Mouse (Mus musculus) ovary, postnatal 36 days (tissue): Measurements from ENCODE around the gene Sh2d6.
"Not testable (repeated sequence)": the region's sequence is repeated elsewhere in the genome, so short reads cannot be mapped to it uniquely, and the experiment has no call there.

Experiments
- DNase-seq: peaks from one replicate; pipeline ENCODE4 v3.0.0; 2022; ENCODE audit warnings: low spot score, mixed read lengths

The Sh2d6 gene

DNA sequence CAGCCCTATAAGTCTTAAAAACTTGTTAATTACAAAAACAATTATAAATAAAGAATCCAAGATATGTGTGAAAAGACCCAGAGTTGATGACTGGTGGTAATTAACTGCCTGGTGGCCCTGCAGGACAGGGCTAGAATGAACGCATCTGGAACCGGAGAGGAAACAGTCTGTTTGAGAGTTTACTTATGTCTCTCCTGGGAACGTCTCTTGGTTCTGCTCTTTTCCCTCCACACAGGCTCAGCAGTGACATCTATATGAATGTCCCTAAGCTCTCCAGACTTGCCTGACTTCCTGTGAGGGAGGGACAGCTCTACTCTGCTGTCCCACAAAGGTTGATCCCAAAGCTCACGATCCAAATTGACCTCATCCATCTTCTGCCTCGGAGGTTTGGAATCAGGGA, 22.6 kb downstream of the Sh2d6 start:
- DNase-seq, result no peak

- no peak for DNase-seq
These were observed 28.6 kb downstream of the Sh2d6 start for GRCm38 (mm10) chr6:72492892-72493291.

- no peak for DNase-seq
These were observed 30.4 kb downstream of the Sh2d6 start for GRCm38 (mm10) chr6:72491151-72491550.

GRCm38 (mm10) chr6:72489534-72489933, 32.0 kb downstream of the Sh2d6 start:
- DNase-seq, result no peak

GRCm38 (mm10) chr6:72488850-72489249, 32.7 kb downstream of the Sh2d6 start:
- DNase-seq, result no peak

GRCm38 (mm10) chr6:72487282-72487681, 34.2 kb downstream of the Sh2d6 start:
- no peak for DNase-seq

DNA sequence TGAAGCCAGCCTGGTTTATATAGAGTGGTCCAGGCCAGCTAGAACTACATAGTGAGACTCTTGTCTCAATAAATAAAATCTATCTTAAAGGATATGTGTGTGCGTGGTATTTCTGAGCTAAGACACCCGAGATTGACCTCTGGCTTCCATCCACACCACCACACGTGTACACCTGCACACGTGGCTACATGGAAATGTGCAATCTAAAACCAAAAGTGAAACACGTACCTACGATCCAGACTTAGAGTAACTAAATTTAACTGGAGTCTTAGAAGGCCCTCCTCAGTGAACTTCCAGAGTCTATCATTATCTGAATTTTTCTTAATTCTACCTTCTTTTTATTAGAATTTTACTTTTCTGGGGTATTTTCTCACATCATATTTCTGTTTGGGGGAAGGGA, 35.2 kb downstream of the Sh2d6 start:
- DNase-seq, result no peak

DNA sequence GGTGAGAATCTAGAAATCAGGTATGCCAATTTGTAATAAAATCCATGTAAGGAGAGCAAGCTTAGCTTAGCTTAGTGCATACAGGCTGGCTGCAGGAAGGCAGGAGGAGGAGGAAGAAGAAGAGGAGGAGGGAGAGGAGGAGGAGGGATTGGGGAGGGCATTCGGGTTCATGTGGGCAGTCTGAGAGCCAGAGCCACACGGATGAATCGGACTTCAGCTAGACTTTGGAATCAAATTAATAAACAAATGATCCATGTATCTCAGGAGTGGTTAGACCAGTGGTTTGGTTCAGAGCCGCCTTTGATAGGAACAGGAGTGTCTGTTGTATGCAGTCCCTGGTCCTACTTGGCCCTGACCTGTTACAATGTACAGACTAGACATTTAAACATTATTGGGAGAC, 36.6 kb downstream of the Sh2d6 start:
- no peak for DNase-seq

DNA sequence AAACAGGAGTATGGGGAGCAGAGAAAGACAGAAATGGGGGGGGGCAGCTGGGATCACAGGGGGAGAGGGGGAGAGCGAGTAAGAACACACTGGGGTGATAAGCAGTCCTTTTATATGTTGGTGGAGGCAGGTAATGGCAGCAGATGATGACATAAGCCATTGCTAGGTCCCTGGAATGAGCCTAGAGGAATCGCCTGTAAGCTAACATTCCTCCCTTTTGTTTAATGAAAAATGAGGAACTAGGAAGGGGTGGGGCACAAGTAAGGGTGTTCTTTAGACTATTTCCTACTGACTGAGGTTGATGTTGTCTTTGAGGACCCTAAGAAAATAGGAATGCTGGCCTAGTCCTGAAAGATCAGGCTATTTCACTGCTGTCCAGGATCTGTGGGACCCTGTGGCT, 39.4 kb downstream of the Sh2d6 start:
- no peak for DNase-seq

- DNase-seq, result no peak
These were observed 41.1 kb downstream of the Sh2d6 start for GRCm38 (mm10) chr6:72480422-72480702.

- no peak for DNase-seq
These were observed 41.7 kb downstream of the Sh2d6 start for GRCm38 (mm10) chr6:72479645-72480421.

DNA sequence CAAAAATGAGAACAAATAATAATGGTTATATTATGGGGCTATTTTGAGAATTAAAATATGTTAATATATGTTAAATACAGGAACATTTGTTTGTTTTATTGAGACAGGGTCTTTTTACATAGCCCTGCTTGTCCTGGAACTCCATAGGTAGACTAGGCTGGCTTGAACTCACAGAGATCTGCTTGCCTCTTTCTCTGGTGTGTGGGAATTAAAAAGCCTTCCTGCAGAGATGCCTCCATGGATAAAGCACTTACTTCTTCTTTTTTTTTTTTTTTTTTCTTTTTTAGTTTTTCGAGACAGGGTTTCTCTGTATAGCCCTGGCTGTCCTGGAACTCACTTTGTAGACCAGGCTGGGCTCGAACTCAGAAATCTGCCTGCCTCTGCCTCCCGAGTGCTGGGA, 42.8 kb downstream of the Sh2d6 start:
- not testable (repeated sequence) for DNase-seq

DNA sequence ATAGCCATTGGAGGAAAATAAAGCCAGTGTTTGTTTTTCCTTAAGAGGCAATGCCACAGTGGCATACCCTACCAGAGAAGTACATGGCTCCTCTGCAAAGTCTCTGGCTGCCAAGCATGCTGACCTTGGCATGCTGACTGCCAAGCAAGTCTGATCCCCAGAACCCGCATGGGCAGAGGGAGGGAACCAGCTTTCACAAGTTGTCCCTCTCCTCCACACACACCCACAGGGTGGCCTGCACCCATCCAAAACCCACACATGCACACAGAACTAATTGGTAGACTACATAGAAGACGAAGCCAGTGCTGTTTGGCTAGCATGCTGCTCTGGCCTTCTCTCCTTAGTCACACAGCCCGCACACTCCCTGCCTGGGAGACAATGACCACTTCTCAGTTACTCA, 43.9 kb downstream of the Sh2d6 start:
- peak; percentile 50 for DNase-seq

- no peak for DNase-seq
These were observed 44.7 kb downstream of the Sh2d6 start for GRCm38 (mm10) chr6:72476836-72477235.

- DNase-seq, result no peak
These were observed 46.1 kb downstream of the Sh2d6 start for GRCm38 (mm10) chr6:72475221-72475985.

DNA sequence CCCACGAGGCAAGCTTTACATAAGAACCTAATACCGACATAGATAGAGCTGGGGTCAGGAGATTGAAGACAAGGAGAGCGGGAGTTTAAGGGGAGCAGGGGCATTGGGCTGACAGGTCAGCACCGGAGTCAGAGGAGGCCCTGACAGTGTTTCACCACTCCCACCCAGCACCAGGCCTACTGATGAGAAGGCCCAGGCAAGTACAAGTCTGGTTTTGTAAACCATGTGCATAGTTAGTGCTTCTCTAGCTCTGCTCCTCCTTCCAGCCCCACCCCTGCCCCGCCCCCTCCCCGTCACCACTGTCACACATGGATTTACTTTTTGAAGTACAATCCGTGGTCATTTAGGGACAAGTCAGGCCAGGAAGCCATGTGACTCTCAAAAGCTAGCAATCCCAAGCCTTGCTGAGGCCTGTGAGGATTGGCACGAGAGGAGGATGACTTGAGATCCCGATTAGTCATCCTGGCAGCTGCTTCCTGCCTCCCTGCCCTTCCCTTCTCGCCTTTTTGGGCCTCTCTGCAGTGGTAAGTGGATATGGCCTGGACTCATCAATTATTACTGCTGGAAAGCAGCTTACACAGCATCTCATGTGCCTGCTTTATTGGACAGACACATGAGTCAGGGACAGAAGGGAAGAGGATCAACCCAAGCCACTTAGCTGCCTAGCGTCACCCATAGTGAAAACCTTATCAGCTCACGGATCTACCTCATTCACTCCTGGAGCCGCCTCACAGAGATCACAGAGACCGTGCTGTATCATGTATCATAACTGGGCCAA, 48.1 kb downstream of the Sh2d6 start:
- no peak for DNase-seq

DNA sequence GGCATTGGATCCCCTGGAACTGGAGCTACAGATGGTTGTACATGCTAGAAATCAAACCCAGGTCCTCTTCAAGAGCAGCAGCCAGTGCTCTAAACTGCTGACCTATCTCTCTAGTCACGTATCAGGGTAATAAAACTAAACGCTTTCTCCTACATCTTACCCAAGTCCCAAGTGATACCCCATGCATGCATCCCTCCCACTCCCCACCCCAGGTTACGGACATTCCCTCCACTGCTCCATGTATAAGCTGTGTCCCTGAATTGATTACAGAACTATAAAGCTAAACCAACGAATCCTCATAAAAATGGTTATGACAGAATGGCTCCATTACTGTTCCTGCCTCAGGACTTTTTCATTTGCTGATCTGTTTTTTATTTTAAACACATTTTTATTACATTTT, 55.3 kb downstream of the Sh2d6 start:
- DNase-seq, result no peak

DNA sequence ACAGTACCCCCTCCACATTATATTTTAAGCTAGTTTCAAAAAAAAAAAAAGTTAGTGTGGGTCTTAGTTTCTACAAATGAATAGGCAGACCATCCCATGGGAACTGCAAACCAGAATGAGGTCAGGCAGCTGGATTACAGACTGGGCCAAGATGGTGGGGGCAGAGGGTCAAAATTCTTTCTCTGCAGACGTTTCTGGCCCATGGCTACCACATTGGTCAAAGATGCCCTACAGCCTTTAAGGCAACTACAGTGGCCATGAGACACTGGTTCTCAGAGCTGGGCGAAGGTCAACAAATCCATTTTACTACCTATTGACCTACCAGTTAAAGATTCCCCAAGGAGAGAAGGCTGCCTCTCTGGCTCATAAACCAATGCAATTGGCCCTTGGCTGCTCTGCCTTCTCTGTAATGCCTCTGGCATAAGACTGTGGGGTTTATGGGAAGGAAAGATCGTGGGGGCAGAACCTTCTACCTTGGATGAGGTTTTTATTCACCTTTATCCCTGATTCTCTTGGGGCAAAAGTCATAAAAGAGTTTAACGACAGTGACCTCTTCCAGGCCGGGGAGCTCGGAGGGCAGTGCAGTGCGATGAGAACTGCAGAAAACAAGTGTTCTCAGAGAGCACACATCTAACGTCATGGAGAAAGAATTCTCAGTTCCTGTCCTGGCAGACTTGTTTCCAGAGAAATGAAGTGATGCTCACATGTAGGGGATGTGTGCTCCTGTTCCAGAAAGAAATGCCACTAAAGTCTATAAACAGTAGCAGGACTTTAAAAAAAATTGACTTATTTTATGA, 55.9 kb downstream of the Sh2d6 start:
- no peak for DNase-seq
